Mouse (Mus musculus): ENCODE data around the gene Sorcs2. TPM values are rescaled to one million over a fixed set of nuclear protein-coding genes. Genes with fewer than 3 reads are reported as not detected.
"Not testable (repeated sequence)": the region's sequence is repeated elsewhere in the genome, so short reads cannot be mapped to it uniquely, and the experiment has no call there.

Sorcs2 gene
- total RNA-seq, 2 experiments from 2014 or later, result 2.2 to 5.4 TPM

DNA sequence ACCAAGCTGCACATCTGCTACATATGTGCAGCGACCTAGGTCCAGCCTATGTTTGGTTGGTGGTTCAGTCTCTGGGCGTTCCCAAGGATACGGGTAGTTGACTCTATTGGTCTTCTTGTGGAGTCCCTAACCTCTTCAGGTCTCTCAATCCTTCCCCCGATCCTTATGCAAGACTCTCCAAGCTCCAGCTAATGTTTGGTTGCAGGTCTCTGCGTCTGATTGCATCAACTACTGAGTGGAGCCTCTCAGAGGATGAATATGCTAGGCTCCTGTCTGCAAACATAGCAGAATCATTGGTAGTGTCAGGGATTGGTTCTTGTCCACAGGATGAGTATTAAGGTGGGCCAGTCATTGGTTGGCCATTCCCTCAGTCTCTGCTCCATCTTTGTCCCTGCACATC is 140.9 kb downstream of the Sorcs2 start:
- ATAC-seq (replicated peaks; ENCODE audit: low FRiP score, poor library complexity, severe bottlenecking), result no peak

DNA sequence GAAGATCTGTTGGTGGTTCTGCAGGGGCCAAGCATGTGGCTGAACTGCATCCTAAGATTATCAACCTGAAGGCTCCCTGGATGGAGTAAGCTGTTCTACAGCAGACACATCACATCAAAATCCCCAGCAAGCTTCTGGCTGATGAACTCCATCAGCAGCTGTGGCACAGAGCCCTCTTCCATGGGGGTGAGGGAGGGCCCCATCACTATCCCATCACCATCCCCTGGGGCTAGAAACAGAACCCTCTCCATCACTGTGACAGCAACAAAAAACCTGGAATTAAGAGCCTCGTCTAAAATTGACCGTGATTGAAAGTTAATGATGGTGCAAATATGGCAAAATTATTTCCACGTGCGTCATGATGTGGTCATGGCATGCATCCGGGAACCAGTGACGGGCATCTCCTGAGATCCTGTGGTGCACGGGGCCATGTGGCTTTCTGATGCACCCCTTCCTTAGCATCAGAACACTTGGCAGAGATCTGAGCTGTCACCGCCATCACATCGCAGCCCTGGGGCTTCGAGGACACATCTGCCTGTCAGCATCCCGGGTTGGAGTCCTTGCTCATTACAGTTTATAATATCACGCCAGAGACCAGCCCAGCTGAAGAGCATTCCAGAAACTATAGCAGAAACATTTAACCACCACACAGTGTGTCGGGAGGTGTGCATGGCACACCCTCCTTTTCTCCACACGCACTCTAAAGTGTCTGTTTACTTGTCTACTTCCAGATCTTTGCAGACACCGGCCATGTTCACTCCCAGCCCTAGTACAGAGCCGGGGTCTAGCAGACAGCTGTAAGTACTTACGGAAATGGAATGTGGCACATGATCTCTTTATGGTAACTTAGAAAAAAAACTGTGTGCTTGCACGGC is 143.1 kb downstream of the Sorcs2 start:
- no peak for ATAC-seq (replicated peaks; ENCODE audit: low FRiP score, poor library complexity, severe bottlenecking)

DNA sequence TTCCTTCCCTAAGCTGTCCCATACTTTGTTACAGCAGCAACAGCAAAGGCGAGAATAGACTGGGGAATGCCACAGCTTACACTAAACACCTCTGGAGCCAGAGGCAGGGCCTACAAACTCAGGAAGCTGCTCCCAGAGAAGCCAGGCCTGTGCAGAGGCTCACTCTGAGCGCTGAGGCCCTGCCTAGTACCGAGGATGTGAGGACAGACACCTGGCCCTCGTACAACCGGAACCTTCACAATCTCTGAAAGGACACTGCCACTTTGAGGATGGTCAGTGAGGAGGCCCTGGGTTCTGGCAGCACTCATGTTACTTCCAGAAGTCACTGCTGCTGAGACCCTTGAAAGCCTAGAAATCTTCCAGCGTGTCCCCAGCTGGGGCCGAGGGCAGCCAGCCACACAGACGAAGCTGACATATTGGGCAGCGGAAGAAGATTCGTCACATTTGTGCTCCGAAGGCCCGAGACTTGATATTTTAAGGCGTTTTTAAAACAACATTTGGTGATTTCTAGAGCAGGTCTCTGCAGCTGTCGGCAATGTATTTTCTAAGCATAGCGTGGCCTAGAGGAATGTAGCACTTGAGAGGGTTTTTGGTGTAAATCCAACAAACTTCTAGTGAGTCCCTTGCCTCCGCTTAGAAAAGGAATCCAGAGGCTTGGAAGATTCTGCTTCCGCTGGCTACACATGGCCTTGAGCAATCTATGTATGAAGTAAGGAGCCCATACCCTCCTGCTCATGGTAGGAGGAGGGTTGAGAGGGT is 145.0 kb downstream of the Sorcs2 start:
- no peak for ATAC-seq (replicated peaks; ENCODE audit: low FRiP score, poor library complexity, severe bottlenecking)

DNA sequence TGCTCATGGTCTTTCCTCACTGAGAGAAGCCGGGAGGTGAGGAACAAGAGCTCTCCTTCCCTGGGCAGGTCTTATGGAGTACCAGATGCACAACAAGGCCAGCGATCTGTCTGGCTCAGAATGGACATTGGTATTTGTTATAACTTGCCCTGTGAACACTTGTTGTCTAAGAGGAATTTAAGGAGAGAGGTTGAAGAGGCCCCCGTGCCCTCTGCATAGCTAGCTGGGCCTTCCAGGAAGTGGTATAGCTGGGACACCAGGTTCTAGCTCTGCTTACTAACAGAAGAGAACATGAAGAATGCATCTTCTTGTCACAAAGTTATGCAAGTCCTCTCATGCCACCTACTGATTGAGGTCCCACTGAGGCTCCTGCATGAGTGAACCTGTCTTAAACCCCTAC is 149.9 kb downstream of the Sorcs2 start:
- ATAC-seq (replicated peaks; ENCODE audit: low FRiP score, poor library complexity, severe bottlenecking), result no peak

DNA sequence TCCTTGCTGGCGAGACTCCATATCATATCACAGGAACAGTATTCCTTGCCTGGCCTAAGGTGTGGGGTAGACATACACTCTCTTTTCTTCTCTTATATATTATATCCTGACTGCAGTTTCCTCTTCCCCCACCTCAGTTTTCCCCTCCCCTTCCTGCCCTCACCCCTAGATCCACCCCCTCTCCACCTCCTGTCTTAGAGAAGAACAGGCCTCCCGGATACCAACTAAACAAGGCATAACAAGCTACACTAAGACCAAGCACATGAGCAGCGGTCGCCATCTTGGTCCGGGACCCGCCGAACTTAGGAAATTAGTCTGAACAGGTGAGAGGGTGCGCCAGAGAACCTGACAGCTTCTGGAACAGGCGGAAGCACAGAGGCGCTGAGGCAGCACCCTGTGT is 160.4 kb downstream of the Sorcs2 start:
- not testable (repeated sequence) for ATAC-seq (replicated peaks; ENCODE audit: low FRiP score, poor library complexity, severe bottlenecking)

DNA sequence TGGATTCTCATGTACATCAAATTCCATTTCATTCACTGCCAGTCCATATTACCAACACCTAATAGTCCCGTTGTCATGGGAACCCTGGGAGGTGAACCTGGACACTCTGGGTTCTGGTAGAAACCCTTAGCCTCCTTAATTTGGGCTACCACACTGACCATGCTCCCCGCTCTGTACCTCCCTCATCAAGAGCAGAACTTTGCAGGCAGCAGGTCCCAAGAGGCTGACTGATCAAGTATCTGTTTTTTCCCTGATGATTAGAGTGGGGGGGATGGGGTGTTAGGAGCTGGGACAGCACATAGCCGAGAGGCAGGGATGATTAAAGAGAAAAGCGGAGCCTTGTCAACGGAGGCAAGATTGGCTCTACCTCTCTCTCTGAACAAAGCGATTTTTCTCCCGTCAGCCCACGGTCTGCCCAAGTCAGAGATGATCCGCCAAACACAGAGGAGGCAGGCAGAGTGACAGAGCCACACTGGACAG is 167.6 kb downstream of the Sorcs2 start:
- no peak for ATAC-seq (replicated peaks; ENCODE audit: low FRiP score, poor library complexity, severe bottlenecking)

DNA sequence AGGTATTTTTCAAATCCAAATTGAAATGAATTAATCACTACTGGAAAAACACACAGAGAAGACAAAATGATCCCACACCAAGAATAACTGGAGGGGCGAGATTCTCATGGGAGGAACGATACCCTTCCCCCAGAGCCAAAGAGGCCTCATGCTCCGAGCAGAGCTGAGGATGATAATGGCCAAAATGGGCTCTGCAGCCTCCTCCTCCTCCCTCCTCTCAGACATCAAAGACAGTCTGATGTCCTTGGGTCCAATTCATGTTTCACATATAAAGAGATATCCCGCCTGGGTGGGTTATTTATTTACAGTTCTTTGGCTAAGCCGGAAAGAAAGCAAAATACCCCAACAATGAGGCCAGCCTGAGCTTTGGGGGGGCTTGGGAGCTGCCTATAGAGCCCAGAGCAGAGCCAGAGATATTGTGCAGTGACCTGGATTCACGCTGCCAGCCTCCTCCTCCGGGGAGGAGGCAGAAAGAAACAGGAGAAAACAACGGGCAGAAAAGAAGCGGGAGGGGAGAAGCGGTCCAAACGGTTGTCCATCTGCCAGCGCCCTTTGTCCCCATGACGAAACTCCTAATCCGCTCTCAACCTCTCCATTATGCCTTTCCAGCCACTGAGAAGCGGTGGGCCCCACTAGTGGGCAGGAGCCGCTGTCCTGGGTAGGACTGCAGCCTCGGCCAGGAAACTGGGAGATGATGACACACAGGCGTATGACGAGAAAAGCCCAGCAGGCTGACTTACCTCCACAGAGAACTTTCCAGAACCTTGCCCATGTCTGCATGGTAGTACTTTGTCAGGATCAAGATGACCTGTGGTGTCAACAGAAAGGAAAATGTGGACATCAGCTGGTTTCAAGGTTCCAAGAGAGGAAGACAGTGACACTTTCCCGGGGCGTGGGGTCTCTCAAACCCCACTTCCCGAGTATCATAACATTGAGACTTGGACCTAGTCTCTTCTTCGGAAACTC is 169.3 kb downstream of the Sorcs2 start:
- ATAC-seq (replicated peaks; ENCODE audit: low FRiP score, poor library complexity, severe bottlenecking), result no peak

DNA sequence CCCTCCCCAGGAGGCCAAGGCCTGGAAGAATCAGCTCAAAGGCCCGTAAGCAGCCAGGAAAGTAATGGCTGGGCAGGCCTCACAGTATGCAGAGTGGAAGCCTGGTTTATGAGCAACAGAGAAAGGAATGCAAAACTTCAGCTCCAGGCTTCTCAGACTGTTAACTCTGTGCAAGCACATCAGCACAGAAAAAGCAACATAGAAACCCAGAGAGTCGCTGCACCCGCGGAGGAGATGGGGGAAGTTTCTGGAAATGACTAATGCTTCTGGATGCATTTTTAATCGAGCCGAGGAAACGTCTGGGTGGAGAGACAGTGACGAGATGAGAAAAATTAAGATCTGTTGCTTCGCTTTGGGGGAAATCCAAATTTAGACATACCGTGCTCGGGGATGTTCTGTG is 171.6 kb downstream of the Sorcs2 start:
- no peak for ATAC-seq (replicated peaks; ENCODE audit: low FRiP score, poor library complexity, severe bottlenecking)

DNA sequence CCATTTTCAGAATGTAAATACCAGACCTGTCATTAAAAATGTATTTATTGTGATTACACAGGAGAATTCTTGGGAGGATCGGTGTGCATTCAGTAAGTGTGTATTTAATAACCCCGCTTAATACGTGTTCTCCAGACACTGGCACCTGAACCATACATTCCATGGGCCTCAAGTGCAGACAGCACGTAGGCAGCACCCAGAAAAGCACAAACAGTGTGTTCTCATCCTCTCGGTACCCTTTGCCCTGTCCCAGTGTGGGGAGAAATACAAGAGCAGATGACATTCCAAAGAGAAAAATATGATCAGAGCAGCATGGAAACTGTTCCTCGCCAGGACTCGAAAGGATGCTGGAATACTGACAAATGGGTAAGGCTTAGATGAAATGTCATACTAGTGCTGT is 172.1 kb downstream of the Sorcs2 start:
- no peak for ATAC-seq (replicated peaks; ENCODE audit: low FRiP score, poor library complexity, severe bottlenecking)

DNA sequence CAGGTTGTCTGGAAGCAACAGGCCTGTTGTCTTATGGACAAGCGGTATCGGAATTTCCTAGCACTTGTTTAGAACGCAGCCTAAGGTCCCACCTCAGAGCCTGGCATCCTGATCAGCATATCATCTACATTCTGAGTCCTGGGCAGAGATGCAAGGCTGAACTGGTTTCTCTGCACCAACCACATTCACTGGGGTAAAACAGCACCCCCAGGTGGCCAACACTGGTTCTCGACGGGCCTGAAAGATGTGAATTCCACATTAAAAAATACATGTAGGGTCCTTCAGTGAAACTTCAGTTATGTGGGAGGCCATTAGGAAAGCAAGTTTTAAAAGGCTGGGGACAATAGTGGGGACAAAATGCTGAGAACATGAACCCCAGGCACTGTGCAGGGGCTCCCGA is 174.2 kb downstream of the Sorcs2 start:
- ATAC-seq (replicated peaks; ENCODE audit: low FRiP score, poor library complexity, severe bottlenecking), result no peak

DNA sequence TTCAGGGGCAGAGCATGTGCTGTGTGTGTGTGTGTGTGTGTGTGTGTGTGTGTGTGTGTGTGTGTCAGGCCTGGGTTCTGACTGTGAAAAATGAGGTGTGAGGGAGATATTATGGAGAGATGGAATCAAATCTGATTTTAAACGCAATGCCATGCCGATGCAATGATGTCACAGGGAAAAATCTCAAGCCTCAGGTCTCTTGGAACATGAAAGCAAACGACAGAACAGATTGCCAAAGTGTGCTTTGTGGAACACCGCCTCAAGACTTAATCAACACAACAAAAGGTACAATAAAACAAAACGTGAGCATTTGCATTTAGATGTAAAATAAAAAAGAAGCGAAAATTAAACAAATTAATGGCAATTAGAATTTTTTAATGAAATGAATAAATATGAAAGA is 177.3 kb downstream of the Sorcs2 start:
- ATAC-seq (replicated peaks; ENCODE audit: low FRiP score, poor library complexity, severe bottlenecking), result no peak

DNA sequence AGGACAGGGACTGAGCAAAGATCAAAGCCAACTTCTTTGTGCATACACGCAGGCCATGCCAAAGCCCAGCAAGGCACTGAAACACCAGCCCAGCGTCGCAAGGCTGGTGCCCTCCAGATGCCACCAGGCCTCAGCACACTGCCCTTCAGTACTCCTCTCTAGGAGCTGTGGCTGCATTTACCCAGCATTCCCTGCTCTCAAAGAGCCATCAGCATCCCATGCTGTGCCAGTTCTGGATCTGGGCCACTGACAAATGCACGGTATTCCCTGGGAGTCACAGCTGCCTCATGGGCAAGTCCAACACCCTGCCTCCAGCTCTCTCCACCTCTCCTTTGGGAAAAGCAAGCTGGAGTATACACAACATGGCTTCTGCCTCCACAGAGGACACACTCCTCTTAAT is 177.8 kb downstream of the Sorcs2 start:
- ATAC-seq (replicated peaks; ENCODE audit: low FRiP score, poor library complexity, severe bottlenecking), result no peak

DNA sequence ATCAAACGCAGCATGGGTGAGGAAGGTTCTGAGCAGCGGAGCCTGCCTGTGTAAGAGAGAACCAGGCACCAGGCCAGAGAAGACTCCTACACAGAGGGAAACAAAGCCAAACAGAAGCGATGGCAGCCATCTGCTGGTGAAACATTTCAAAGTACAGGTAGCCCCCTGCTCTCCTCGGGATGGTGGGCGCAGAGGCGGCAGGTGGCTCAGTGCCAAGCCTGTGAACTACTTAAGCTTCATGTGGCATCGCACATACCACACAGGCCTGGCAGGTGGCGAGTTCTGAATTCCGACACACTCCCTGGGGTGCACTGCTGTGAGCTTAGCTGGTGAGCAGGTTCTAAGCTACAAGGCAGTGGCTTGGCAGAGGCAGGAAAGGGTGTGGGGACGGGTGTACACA is 184.6 kb downstream of the Sorcs2 start:
- no peak for ATAC-seq (replicated peaks; ENCODE audit: low FRiP score, poor library complexity, severe bottlenecking)

DNA sequence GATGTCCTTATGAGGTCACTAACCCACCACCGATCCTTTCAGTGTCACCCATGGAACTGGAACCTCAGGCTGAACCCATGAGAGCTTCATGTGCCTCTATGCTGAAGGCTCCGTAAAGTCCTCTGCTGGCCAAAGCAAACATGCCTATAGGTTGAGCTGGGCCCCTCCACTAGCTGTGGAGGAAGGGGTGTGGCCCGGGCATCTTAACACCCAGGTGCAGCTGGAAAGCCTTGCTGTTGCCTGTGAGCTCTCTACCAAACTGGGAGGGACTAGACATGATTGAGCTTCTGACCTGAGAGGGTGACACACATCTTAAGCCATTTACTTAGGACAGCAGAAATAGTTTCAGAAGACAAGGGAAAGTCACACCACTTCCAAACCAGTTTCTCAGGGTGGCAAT is 189.1 kb downstream of the Sorcs2 start:
- ATAC-seq (replicated peaks; ENCODE audit: low FRiP score, poor library complexity, severe bottlenecking), result no peak

DNA sequence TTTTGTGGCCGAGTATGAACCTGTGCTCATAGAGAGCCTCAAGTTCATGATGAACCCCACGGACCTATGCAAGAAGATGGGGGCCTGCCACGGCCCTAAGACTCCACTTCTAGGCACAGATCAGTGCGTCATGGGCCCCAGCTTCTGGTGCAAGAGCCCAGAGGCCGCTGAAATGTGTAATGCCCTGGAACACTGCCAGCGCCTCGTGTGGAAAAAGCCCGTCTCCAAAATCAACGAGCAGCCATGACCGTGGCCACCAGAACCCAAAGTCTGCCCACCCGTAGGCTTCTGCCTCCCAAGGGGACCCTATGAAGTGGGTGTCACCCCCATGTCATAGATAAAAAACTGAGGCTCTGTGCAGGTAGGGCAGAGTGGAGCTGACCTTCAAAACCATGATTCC is 192.5 kb downstream of the Sorcs2 start:
- ATAC-seq (replicated peaks; ENCODE audit: low FRiP score, poor library complexity, severe bottlenecking), result no peak

DNA sequence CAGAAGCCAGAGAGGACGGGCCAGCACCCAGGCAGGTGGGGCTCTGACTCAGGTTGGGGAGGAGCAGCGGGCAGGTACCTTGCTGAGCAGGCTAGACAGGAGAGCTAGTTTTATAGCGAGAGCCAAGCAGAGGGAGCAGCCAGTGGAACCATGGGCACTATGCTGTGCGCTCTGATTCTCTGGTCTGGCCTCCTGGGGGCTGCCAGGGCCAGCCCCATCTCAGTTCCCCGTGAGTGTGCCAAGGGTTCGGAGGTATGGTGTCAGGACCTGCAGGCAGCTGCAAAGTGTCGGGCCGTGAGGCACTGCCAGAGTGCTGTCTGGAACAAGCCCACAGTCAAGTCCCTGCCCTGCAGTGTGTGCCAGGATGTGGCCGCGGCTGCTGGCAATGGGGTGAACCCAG is 194.0 kb downstream of the Sorcs2 start, which contains the start of gene Psapl1:
Gene Psapl1, plus strand, starts transcription at position 106 of the 400 bp plus-strand sequence.
- ATAC-seq (replicated peaks; ENCODE audit: low FRiP score, poor library complexity, severe bottlenecking), result no peak

DNA sequence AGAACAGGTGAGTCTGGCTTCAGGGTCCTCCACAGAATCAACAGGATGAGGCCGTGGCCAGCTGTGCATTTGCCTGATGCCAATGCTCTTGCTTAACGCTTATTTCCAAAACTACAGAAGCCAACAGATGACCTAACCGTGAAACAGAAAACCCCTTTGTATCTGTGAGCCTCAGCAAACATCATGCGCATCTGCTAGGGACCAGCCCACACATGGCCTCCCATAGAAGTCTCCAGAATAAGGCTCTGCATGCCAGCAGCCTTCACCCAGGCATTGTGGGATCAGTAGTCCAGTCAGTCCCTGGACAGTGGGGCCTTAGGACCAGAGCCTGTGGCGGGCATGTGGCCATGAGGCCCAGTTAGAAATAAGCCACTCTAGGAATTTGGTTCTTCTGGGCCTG is 194.5 kb downstream of the Sorcs2 start:
- no peak for ATAC-seq (replicated peaks; ENCODE audit: low FRiP score, poor library complexity, severe bottlenecking)

DNA sequence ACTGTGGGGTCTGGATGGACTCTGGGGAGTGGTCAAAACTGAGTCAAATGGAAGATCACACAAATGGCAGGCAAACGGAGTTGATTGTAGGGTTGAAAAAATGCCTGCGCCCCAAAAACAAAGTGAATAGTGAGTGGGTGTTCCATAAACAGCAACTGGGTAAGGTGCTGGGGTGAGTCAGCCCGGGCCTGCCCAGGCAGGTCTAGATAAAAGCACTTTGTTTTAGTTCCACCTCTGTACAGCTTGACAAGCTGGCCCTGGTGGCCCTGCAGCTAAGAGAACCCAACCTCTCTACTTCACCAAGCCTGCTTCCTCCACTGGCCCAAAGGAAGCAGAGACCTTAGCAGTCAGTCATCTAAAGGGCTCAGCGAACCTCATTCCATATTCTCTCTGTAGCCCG is 195.2 kb downstream of the Sorcs2 start:
- no peak for ATAC-seq (replicated peaks; ENCODE audit: low FRiP score, poor library complexity, severe bottlenecking)

DNA sequence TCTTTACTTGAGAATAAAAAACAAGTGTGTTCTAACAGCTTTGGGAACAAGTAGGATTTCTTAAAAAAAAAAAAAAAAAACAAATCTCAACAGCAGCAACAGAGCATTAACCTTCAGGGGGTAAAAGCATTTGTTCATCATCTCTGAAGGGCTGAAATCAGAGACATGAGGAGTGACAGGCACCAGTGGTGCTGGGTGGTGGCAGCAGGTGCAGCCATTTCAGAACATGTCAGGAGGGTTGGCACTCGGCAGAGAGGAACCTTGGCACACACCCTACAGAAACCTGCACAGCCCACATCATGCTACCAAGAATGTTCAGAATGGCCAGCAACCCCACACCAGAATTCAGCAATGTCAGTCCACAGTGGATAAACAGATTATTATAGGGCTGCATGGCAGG is 198.4 kb downstream of the Sorcs2 start:
- ATAC-seq (replicated peaks; ENCODE audit: low FRiP score, poor library complexity, severe bottlenecking), result no peak

DNA sequence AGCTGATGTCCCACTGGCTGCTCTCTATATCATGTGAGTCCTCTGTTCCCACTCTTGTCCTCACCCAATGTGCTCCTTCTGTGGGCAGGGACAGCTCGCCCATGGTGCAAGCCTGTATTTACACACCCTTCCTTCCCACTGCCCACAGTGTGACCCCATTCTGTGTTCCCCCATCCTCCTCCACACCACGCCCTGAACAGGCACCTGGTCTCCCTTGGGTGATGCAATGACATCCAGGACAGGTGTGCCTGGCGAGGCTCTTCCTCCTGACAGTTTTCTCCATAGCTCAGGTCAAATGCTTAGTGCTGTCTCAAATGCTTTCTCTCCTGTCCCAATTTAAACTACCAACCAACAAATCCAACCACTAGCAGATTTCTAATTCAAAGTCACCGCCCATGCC is 202.5 kb downstream of the Sorcs2 start:
- no peak for ATAC-seq (replicated peaks; ENCODE audit: low FRiP score, poor library complexity, severe bottlenecking)

Data from erythroid progenitor cell, adult 5-6 weeks (primary cell).